Mouse (Mus musculus) liver, adult 2 months (tissue): ENCODE data around the gene Cd180. TPM values are rescaled to one million over a fixed set of nuclear protein-coding genes. Genes with fewer than 3 reads are reported as not detected.

Experiments
- DNase-seq: peaks from one replicate; pipeline ENCODE4 v3.0.0-alpha.2; 2011; ENCODE audit warnings: low read depth, low spot score; ENCODE audit errors: extremely low read depth
- H3K27ac ChIP-seq: fragments of 200-500 bp; replicated peaks from 2 replicates; pipeline ENCODE4 v1.5.1; 2012; ENCODE audit warnings: low read depth, mild to moderate bottlenecking, control low read depth, inconsistent platforms, low read length; ENCODE audit not compliant: insufficient read depth
- H3K27me3 ChIP-seq: fragments of 200-500 bp; 2 replicates; pipeline ENCODE4 v1.6.1; 2012; ENCODE audit warnings: mild to moderate bottlenecking, moderate library complexity, low read length, inconsistent platforms; ENCODE audit not compliant: control insufficient read depth, insufficient read depth
- H3K36me3 ChIP-seq: fragments of 200-500 bp; 2 replicates; pipeline ENCODE4 v1.6.1; 2012; ENCODE audit warnings: low read length, inconsistent platforms; ENCODE audit not compliant: control insufficient read depth, insufficient read depth
- H3K4me1 ChIP-seq: fragments of 200-500 bp; 2 replicates; pipeline ENCODE4 v1.6.1; 2011; ENCODE audit warnings: low read length; ENCODE audit not compliant: control insufficient read depth, insufficient read depth
- H3K4me3 ChIP-seq: fragments of 200-500 bp; 2 replicates; pipeline ENCODE4 v1.5.1; 2011; ENCODE audit warnings: low read depth, mild to moderate bottlenecking, control low read depth, low read length, moderate library complexity; ENCODE audit not compliant: insufficient read depth
- H3K79me2 ChIP-seq: fragments of 200-500 bp; 2 replicates; pipeline ENCODE4 v1.6.1; 2012; ENCODE audit warnings: inconsistent platforms, mild to moderate bottlenecking, low read length, moderate library complexity; ENCODE audit not compliant: control insufficient read depth, insufficient read depth
- H3K9ac ChIP-seq: fragments of 200-500 bp; 2 replicates; pipeline ENCODE4 v1.6.1; 2012; ENCODE audit warnings: low read depth, mild to moderate bottlenecking, control low read depth, inconsistent platforms, low read length
- CTCF ChIP-seq: fragments of 200-500 bp; IDR thresholded peaks from 2 replicates; pipeline ENCODE4 v1.5.1; 2011; ENCODE audit warnings: low read depth, low read length, control low read depth
- POLR2A ChIP-seq: fragments of 200-500 bp; IDR thresholded peaks from 2 replicates; pipeline ENCODE4 v1.6.1; 2011; ENCODE audit warnings: low read length, control low read depth; ENCODE audit not compliant: insufficient read depth; ENCODE audit errors: extremely low read depth
- WGBS: fragments of 180-500 bp; shearing (Covaris S2); methylation state at CpG from one replicate; pipeline ENCODE4 v1.1.7; 2018; 5-methylcytosine and 5-hydroxymethylcytosine counted together
- polyA plus RNA-seq: library from polyadenylated mRNA; depleted of rRNA; stranded (reverse); fragments of >200 nt; gene quantifications from 2 replicates; pipeline ENCODE4 v1.2.3, GENCODE M21; 2012; rRNA removed
- total RNA-seq: library from RNA; depleted of rRNA; stranded (reverse); fragments of >200 nt; gene quantifications from 2 replicates; pipeline ENCODE4 v1.2.3, GENCODE M21; 2014; rRNA removed

Gene Cd180
- 1.6 and 2.6 TPM in 2 replicates for total RNA-seq
- 1.1 and 2.1 TPM in 2 replicates for polyA plus RNA-seq

GRCm38 (mm10) chr13:102693341-102693801 is at the start of gene Cd180:
Cd180 (plus strand) TSS chr13:102693558.
- peaks cover 6% of the 10 kb centered on the region; the same call in 1 of the 2 replicates for H3K4me1 ChIP-seq
- H3K27ac ChIP-seq = peak within 1 kb of the TSS; percentile 67
- WGBS = 66% methylated on average over 8 of the region's 8 CpGs
- H3K27me3 ChIP-seq = no peaks in the 10 kb centered on the region
- peak within 1 kb of the TSS; percentile 38; the same call in 1 of the 2 replicates for H3K9ac ChIP-seq
- peak within 1 kb of the TSS; percentile 35 for H3K4me3 ChIP-seq
- no peaks in the 10 kb centered on the region for H3K36me3 ChIP-seq
- no peak for TF ChIP-seq CTCF
- TF ChIP-seq POLR2A = no peak
- H3K79me2 ChIP-seq = no peaks in the 10 kb centered on the region
- DNase-seq = peak; percentile 32

DNA sequence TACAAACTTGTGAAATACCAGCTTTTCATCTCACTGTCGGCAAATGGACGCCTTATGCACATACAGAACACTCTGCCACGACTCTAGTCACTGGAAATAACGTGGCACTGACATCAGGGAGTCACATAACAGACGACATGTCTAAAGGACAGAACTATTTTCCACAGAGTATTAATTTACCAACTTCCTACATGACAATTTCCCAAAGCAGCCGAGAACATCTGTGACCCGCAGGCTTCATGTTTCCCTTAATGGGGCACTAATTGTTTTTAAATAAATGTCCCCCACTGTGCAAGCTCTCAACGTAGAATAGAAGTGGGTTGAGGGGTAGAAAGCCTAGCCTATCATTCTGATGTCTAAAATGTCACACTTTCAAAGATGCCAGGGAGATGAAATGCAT is 49.0 kb upstream of the Cd180 start:
- Histone ChIP-seq H3K4me1 (peaks cover 7% of the 10 kb centered on the region), H3K9ac (no peak overlapping the region), H3K36me3 (no peaks in the 10 kb centered on the region), H3K4me3 (no peak overlapping the region), H3K79me2 (no peaks in the 10 kb centered on the region), H3K27me3 (no peaks in the 10 kb centered on the region), H3K27ac (no peak overlapping the region)
- no peak for DNase-seq
- WGBS = 72% methylated on average over 8 of the region's 8 CpGs
- TF ChIP-seq POLR2A = no peak
- TF ChIP-seq CTCF = no peak

- H3K9ac ChIP-seq = no peak overlapping the region
- peaks cover 7% of the 10 kb centered on the region for H3K4me1 ChIP-seq
- no peaks in the 10 kb centered on the region for H3K79me2 ChIP-seq
- H3K27me3 ChIP-seq = no peaks in the 10 kb centered on the region
- WGBS = 27% methylated on average over 17 of the region's 17 CpGs
- H3K27ac ChIP-seq = no peak overlapping the region
- no peak overlapping the region for H3K4me3 ChIP-seq
- DNase-seq = peak; percentile 48
- no peak for TF ChIP-seq POLR2A
- TF ChIP-seq CTCF = peak; percentile 54
- no peaks in the 10 kb centered on the region for H3K36me3 ChIP-seq
These were observed 48.4 kb upstream of the Cd180 start for GRCm38 (mm10) chr13:102644789-102645551.

DNA sequence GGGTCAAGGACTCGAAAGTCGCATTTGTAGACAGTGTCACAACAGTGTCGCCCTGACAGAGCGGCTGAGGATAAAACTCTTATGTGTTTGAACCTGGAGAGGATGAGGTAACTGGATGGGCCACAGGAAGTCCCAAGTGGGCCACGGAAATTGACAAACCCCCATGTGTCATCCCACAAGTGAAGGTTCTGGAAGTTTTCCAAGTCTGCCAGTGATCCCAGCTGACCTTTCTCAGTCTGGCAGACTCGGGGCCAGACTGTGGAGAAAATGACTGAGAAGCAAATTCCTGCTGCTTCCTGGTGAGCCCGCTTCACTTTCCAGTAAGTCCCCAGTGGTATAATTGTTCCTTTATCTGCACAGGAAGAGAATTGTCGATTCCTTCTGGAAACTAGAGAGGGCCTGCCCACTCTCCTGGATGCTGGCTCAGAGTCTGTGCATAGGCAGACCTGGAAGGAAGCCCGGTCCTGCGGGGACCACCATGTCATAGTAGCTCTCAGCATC is 47.0 kb upstream of the Cd180 start:
- H3K79me2 ChIP-seq = no peaks in the 10 kb centered on the region
- H3K4me1 ChIP-seq = peaks cover 7% of the 10 kb centered on the region
- DNase-seq = no peak
- TF ChIP-seq POLR2A = no peak
- no peak for TF ChIP-seq CTCF
- H3K36me3 ChIP-seq = no peaks in the 10 kb centered on the region
- H3K27ac ChIP-seq = 0 out of 2 replicates have a peak overlapping the region, but pooled peaks have one; percentile 57
- H3K9ac ChIP-seq = no peak overlapping the region
- H3K4me3 ChIP-seq = no peak overlapping the region
- WGBS = 69% methylated on average over 10 of the region's 10 CpGs
- H3K27me3 ChIP-seq = no peaks in the 10 kb centered on the region

GRCm38 (mm10) chr13:102647511-102647910 is 45.8 kb upstream of the Cd180 start:
- H3K27ac ChIP-seq = no peak overlapping the region
- WGBS = 95% methylated on average over 4 of the region's 4 CpGs
- no peaks in the 10 kb centered on the region for H3K36me3 ChIP-seq
- DNase-seq = no peak
- H3K4me1 ChIP-seq = peaks cover 7% of the 10 kb centered on the region
- H3K4me3 ChIP-seq = no peak overlapping the region
- H3K27me3 ChIP-seq = no peaks in the 10 kb centered on the region
- no peak overlapping the region for H3K9ac ChIP-seq
- TF ChIP-seq POLR2A (no peak), CTCF (no peak)
- H3K79me2 ChIP-seq = no peaks in the 10 kb centered on the region
